Mouse (Mus musculus) limb, embryonic 10.5 days (tissue): Measurements from ENCODE around the gene Gm26938. TPM values are rescaled to one million over a fixed set of nuclear protein-coding genes. Genes with fewer than 3 reads are reported as not detected.

Source experiments
- DNase-seq: peaks from one replicate; pipeline ENCODE4 v3.0.0-alpha.2; 2017; ENCODE audit warnings: low spot score
- H3K27ac ChIP-seq: fragments of 300-500 bp; sonication (generic); 2 replicates; pipeline ENCODE4 v1.5.1; 2016; ENCODE audit warnings: mild to moderate bottlenecking
- H3K27me3 ChIP-seq: fragments of 300-500 bp; sonication (generic); 2 replicates; pipeline ENCODE4 v1.6.1; 2016; ENCODE audit warnings: low read depth, mild to moderate bottlenecking; ENCODE audit not compliant: poor library complexity, severe bottlenecking
- H3K36me3 ChIP-seq: fragments of 300-500 bp; sonication (generic); 2 replicates; pipeline ENCODE4 v1.6.1; 2016; ENCODE audit warnings: mild to moderate bottlenecking, moderate library complexity
- H3K4me1 ChIP-seq: fragments of 300-500 bp; sonication (generic); 2 replicates; pipeline ENCODE4 v1.6.1; 2016
- H3K4me3 ChIP-seq: fragments of 300-500 bp; sonication (generic); 2 replicates; pipeline ENCODE4 v1.5.1; 2016; ENCODE audit warnings: mild to moderate bottlenecking, moderate library complexity
- H3K9me3 ChIP-seq: fragments of 300-500 bp; sonication (generic); replicated peaks from 2 replicates; pipeline ENCODE4 v1.6.1; 2016; ENCODE audit warnings: mild to moderate bottlenecking
- WGBS: fragments of 180-500 bp; shearing (Covaris S2); methylation state at CpG from one replicate; pipeline ENCODE4 v1.1.7; 2016; 5-methylcytosine and 5-hydroxymethylcytosine counted together
- polyA plus RNA-seq: library from polyadenylated mRNA; unstranded; fragments of >200 nt; fragmentation: Nextera tagmentation; extraction: Ambion mirVana; gene quantifications from 2 replicates; pipeline ENCODE4 v1.2.1, GENCODE M21; 2016

The Gm26938 gene
- polyA plus RNA-seq, 1 experiment from 2014 or later = not detected

- Histone ChIP-seq H3K36me3 (peaks cover 24% of the 10 kb centered on the region), H3K27me3 (no peaks in the 10 kb centered on the region), H3K4me1 (peaks cover 52% of the 10 kb centered on the region), H3K9me3 (no peaks in the 10 kb centered on the region), H3K4me3 (0 out of 2 replicates have a peak overlapping the region, but pooled peaks have one; percentile 11), H3K27ac (peak overlapping the region; percentile 12; the same call in 1 of the 2 replicates)
- WGBS = 45% methylated on average over 12 of the region's 12 CpGs
- DNase-seq = no peak
These were observed 27.9 kb downstream of the Gm26938 start for GRCm38 (mm10) chr5:139798168-139798900.

GRCm38 (mm10) chr5:139797473-139798167 lies 28.6 kb downstream of the Gm26938 start:
- Histone ChIP-seq H3K4me3 (0 out of 2 replicates have a peak overlapping the region, but pooled peaks have one; percentile 11), H3K36me3 (peaks cover 24% of the 10 kb centered on the region), H3K4me1 (peaks cover 48% of the 10 kb centered on the region), H3K27ac (peak overlapping the region; percentile 12; the same call in 1 of the 2 replicates), H3K9me3 (no peaks in the 10 kb centered on the region), H3K27me3 (peaks cover 6% of the 10 kb centered on the region; the same call in 1 of the 2 replicates)
- 41% methylated on average over 11 of the region's 11 CpGs for WGBS
- no peak for DNase-seq

- H3K27ac ChIP-seq = peak overlapping the region; percentile 12; the same call in 1 of the 2 replicates
- H3K4me1 ChIP-seq = peaks cover 51% of the 10 kb centered on the region
- no peak for DNase-seq
- WGBS = 25% methylated on average over 13 of the region's 13 CpGs
- no peak overlapping the region for H3K4me3 ChIP-seq
- peaks cover 24% of the 10 kb centered on the region for H3K36me3 ChIP-seq
- H3K9me3 ChIP-seq = no peaks in the 10 kb centered on the region
- H3K27me3 ChIP-seq = peaks cover 8% of the 10 kb centered on the region; the same call in 1 of the 2 replicates
These were observed 29.3 kb downstream of the Gm26938 start for GRCm38 (mm10) chr5:139796900-139797299.

GRCm38 (mm10) chr5:139796001-139796620 lies 30.1 kb downstream of the Gm26938 start:
- DNase-seq = no peak
- peaks cover 8% of the 10 kb centered on the region; the same call in 1 of the 2 replicates for H3K27me3 ChIP-seq
- H3K27ac ChIP-seq = 0 out of 2 replicates have a peak overlapping the region, but pooled peaks have one; percentile 12
- 88% methylated on average over 9 of the region's 9 CpGs for WGBS
- H3K4me1 ChIP-seq = peaks cover 56% of the 10 kb centered on the region
- H3K9me3 ChIP-seq = no peaks in the 10 kb centered on the region
- no peak overlapping the region for H3K4me3 ChIP-seq
- H3K36me3 ChIP-seq = peaks cover 21% of the 10 kb centered on the region

- Histone ChIP-seq H3K27ac (no peak overlapping the region), H3K36me3 (peaks cover 9% of the 10 kb centered on the region), H3K4me1 (peaks cover 60% of the 10 kb centered on the region), H3K4me3 (no peak overlapping the region), H3K27me3 (peaks cover 8% of the 10 kb centered on the region; the same call in 1 of the 2 replicates), H3K9me3 (no peaks in the 10 kb centered on the region)
- no peak for DNase-seq
- 70% methylated on average over 10 of the region's 10 CpGs for WGBS
These were observed 31.3 kb downstream of the Gm26938 start for GRCm38 (mm10) chr5:139794938-139795337.

GRCm38 (mm10) chr5:139794137-139794536 lies 32.1 kb downstream of the Gm26938 start:
- 89% methylated on average over 5 of the region's 5 CpGs for WGBS
- Histone ChIP-seq H3K4me3 (no peak overlapping the region), H3K4me1 (peaks cover 60% of the 10 kb centered on the region), H3K27me3 (peaks cover 8% of the 10 kb centered on the region; the same call in 1 of the 2 replicates), H3K36me3 (0 out of 2 replicates have a peak, but pooled peaks cover under 1% of the 10 kb centered on the region), H3K27ac (no peak overlapping the region), H3K9me3 (no peaks in the 10 kb centered on the region)
- no peak for DNase-seq

- DNase-seq = no peak
- no peak overlapping the region for H3K4me3 ChIP-seq
- WGBS = 73% methylated on average over 11 of the region's 11 CpGs
- no peak overlapping the region for H3K27ac ChIP-seq
- H3K9me3 ChIP-seq = no peaks in the 10 kb centered on the region
- H3K27me3 ChIP-seq = peaks cover 8% of the 10 kb centered on the region; the same call in 1 of the 2 replicates
- H3K36me3 ChIP-seq = no peaks in the 10 kb centered on the region
- H3K4me1 ChIP-seq = peaks cover 59% of the 10 kb centered on the region
These were observed 32.7 kb downstream of the Gm26938 start for GRCm38 (mm10) chr5:139793338-139794089.

GRCm38 (mm10) chr5:139792966-139793337 lies 33.3 kb downstream of the Gm26938 start:
- Histone ChIP-seq H3K27ac (no peak overlapping the region), H3K9me3 (no peaks in the 10 kb centered on the region), H3K36me3 (no peaks in the 10 kb centered on the region), H3K4me3 (no peak overlapping the region), H3K4me1 (peaks cover 53% of the 10 kb centered on the region), H3K27me3 (peaks cover 8% of the 10 kb centered on the region; the same call in 1 of the 2 replicates)
- 52% methylated on average over 3 of the region's 3 CpGs for WGBS
- no peak for DNase-seq

- Histone ChIP-seq H3K27ac (peak overlapping the region; percentile 79; the same call in 1 of the 2 replicates), H3K27me3 (peaks cover 8% of the 10 kb centered on the region; the same call in 1 of the 2 replicates), H3K4me1 (peaks cover 46% of the 10 kb centered on the region), H3K4me3 (peak overlapping the region; percentile 86), H3K9me3 (no peaks in the 10 kb centered on the region), H3K36me3 (no peaks in the 10 kb centered on the region)
- 24% methylated on average over 11 of the region's 11 CpGs for WGBS
- DNase-seq = no peak
These were observed 33.9 kb downstream of the Gm26938 start for GRCm38 (mm10) chr5:139792159-139792775.

GRCm38 (mm10) chr5:139791227-139792158 lies 34.7 kb downstream of the Gm26938 start, which contains the start of gene Mafk:
TSS of gene Mafk (plus strand) at chr5:139791513.
- Histone ChIP-seq H3K9me3 (no peaks in the 10 kb centered on the region), H3K27ac (peak within 1 kb of the TSS; percentile 79), H3K4me1 (peaks cover 38% of the 10 kb centered on the region), H3K4me3 (peak within 1 kb of the TSS; percentile 86), H3K27me3 (peaks cover 8% of the 10 kb centered on the region; the same call in 1 of the 2 replicates), H3K36me3 (no peaks in the 10 kb centered on the region)
- DNase-seq = peak; percentile 98
- under 1% methylated on average over 92 of the region's 92 CpGs for WGBS

GRCm38 (mm10) chr5:139789466-139789865 lies 36.7 kb downstream of the Gm26938 start:
- Histone ChIP-seq H3K9me3 (no peaks in the 10 kb centered on the region), H3K4me3 (no peak overlapping the region), H3K4me1 (peaks cover 22% of the 10 kb centered on the region), H3K36me3 (no peaks in the 10 kb centered on the region), H3K27me3 (peaks cover 8% of the 10 kb centered on the region; the same call in 1 of the 2 replicates), H3K27ac (no peak overlapping the region)
- 61% methylated on average over 4 of the region's 4 CpGs for WGBS
- DNase-seq = no peak
